Mouse (Mus musculus): Measurements from ENCODE around the gene Nrip2.

DNA sequence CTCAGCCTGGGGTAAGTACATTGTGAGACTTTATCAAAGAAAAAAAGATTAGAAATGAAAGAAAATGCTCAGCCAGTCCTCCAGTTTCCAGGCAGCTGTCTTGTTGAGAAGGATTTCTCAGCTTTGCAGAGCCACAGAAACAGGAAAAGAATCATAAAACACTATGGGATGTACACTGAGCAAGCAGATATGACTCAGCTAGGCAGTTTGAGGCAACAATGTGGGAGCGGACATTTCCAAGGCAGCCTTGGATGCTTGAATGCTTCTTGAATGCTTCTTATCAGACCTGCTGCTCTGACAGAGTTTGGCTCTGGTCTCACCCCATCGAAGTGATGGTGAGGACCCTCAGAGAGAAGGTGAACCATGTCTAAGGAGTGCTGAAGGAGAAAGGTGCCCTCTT is 21.9 kb downstream of the Nrip2 start:
- TF ChIP-seq CTCF (conservative IDR thresholded peaks at IDR 0.05 in 1 of 2, IDR thresholded peaks at IDR 0.05 in 1 of 2; ENCODE audit: low read depth in 2 of 2, low read length in 2 of 2): no peak
- TF ChIP-seq ZC3H11A (IDR thresholded peaks at IDR 0.05; ENCODE audit: low read depth, low read length): no peak
- no peak for TF ChIP-seq USF2 (conservative IDR thresholded peaks at IDR 0.05; ENCODE audit: low read depth, low read length)
- no peak for TF ChIP-seq EP300 (IDR thresholded peaks at IDR 0.05; ENCODE audit: low read length)
- TF ChIP-seq KAT2A (IDR thresholded peaks at IDR 0.05; ENCODE audit: insufficient replicate concordance, low read length): no peak
- TF ChIP-seq MAFK (IDR thresholded peaks at IDR 0.05; ENCODE audit: insufficient replicate concordance, low read length): no peak
- TF ChIP-seq POLR2A (IDR thresholded peaks at IDR 0.05; ENCODE audit: low read depth, low read length): no peak
- TF ChIP-seq TBP (conservative IDR thresholded peaks at IDR 0.05; ENCODE audit: low read depth, low read length): no peak
- no peak for TF ChIP-seq CHD2 (IDR thresholded peaks at IDR 0.05; ENCODE audit: low read length)
- TF ChIP-seq GABPA (IDR thresholded peaks at IDR 0.05; ENCODE audit: insufficient replicate concordance, low read depth, low read length): no peak
- TF ChIP-seq ZMIZ1 (IDR thresholded peaks at IDR 0.05; ENCODE audit: low read depth, low read length): no peak
- no peak for TF ChIP-seq MXI1 (IDR thresholded peaks at IDR 0.05; ENCODE audit: low read depth, low read length)
- TF ChIP-seq MAX (IDR thresholded peaks at IDR 0.05; ENCODE audit: low read length): no peak

Data from CH12.LX (cell line).